Mouse (Mus musculus): ENCODE measurements at regions not wholly inside any gene's neighbourhood (a gene's known extent, or its start where the extent isn't known, plus 50 kb on each side); places are given as distances from the start of the nearest gene placed in this dataset.

- no peak for TF ChIP-seq CTCF (IDR thresholded peaks at IDR 0.05; ENCODE audit: insufficient read depth, low read depth, low read length)
- TF ChIP-seq POLR2A (IDR thresholded peaks at IDR 0.05; ENCODE audit: insufficient read depth, low read depth, low read length) = no peak
Measured at GRCm38 (mm10) chr3:52821450-52821849, 195.6 kb downstream of the Cog6 start.

Data from olfactory bulb, adult 2 months (tissue).